Mouse (Mus musculus) bone marrow macrophage, adult 2 months (primary cell): ENCODE results near the gene Adgre5.

Source experiments
- CTCF ChIP-seq: IDR thresholded peaks from 2 replicates; pipeline ENCODE4 v1.5.1; 2012; ENCODE audit warnings: low read depth, mild to moderate bottlenecking, low read length, moderate library complexity
- POLR2A ChIP-seq: IDR thresholded peaks from 2 replicates; pipeline ENCODE4 v1.6.1; 2012; ENCODE audit warnings: mild to moderate bottlenecking, low read depth, low read length, borderline replicate concordance

DNA sequence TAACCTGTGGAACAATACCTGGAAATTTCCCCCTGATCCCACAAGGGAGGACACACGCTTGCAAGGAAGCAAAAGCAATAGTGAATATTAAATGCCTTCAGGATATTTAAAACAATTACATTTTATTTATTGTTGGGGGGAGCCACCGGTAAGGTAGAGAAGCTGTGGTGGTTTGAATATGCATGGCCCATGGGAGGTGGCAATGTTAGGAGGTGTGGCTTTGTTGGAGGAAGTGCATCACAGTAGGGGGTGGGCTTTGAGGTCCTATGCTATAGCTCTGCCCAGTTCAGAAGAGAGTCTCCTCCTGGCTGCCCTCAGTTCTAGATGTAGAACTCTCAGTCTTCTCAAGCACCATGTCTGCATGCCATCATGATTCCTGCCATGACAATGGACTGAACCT is 23.6 kb upstream of the Adgre5 start:
- no peak for TF ChIP-seq POLR2A
- TF ChIP-seq CTCF, result no peak
